Mouse (Mus musculus): ENCODE results near the gene Six3. TPM values are rescaled to one million over a fixed set of nuclear protein-coding genes. Genes with fewer than 3 reads are reported as not detected.

The Six3 gene
- polyA plus RNA-seq, 1 experiment: 2.3 TPM

GRCm38 (mm10) chr17:85623161-85624050 is 10.0 kb downstream of the Six3 start:
- Histone ChIP-seq H3K4me1 (ENCODE audit: control insufficient read depth, insufficient read depth, low read length) (no peaks in the 10 kb centered on the region), H3K27ac (ENCODE audit: insufficient read depth, low read length) (no peak overlapping the region), H3K4me3 (ENCODE audit: insufficient read depth, low read length) (no peak overlapping the region)
- TF ChIP-seq CTCF (IDR thresholded peaks at IDR 0.05; ENCODE audit: extremely low read depth, insufficient read depth, low read length) (no peak), POLR2A (IDR thresholded peaks at IDR 0.05; ENCODE audit: extremely low read depth, insufficient read depth, low read length) (no peak)

- H3K27ac ChIP-seq (ENCODE audit: insufficient read depth, low read length): no peak overlapping the region
- TF ChIP-seq CTCF (IDR thresholded peaks at IDR 0.05; ENCODE audit: extremely low read depth, insufficient read depth, low read length): no peak
- no peak for TF ChIP-seq POLR2A (IDR thresholded peaks at IDR 0.05; ENCODE audit: extremely low read depth, insufficient read depth, low read length)
- no peak overlapping the region for H3K4me3 ChIP-seq (ENCODE audit: insufficient read depth, low read length)
- H3K4me1 ChIP-seq (ENCODE audit: control insufficient read depth, insufficient read depth, low read length): no peaks in the 10 kb centered on the region
These were observed 10.6 kb downstream of the Six3 start for GRCm38 (mm10) chr17:85624051-85624420.

GRCm38 (mm10) chr17:85624981-85625940 is 11.9 kb downstream of the Six3 start:
- Histone ChIP-seq H3K4me3 (ENCODE audit: insufficient read depth, low read length) (no peak overlapping the region), H3K27ac (ENCODE audit: insufficient read depth, low read length) (no peak overlapping the region), H3K4me1 (ENCODE audit: control insufficient read depth, insufficient read depth, low read length) (no peaks in the 10 kb centered on the region)
- no peak for TF ChIP-seq CTCF (IDR thresholded peaks at IDR 0.05; ENCODE audit: extremely low read depth, insufficient read depth, low read length)
- TF ChIP-seq POLR2A (IDR thresholded peaks at IDR 0.05; ENCODE audit: extremely low read depth, insufficient read depth, low read length): no peak

- H3K4me3 ChIP-seq (ENCODE audit: insufficient read depth, low read length): no peak overlapping the region
- TF ChIP-seq POLR2A (IDR thresholded peaks at IDR 0.05; ENCODE audit: extremely low read depth, insufficient read depth, low read length) (no peak), CTCF (IDR thresholded peaks at IDR 0.05; ENCODE audit: extremely low read depth, insufficient read depth, low read length) (no peak)
- no peak overlapping the region for H3K27ac ChIP-seq (ENCODE audit: insufficient read depth, low read length)
- no peaks in the 10 kb centered on the region for H3K4me1 ChIP-seq (ENCODE audit: control insufficient read depth, insufficient read depth, low read length)
These were observed 12.9 kb downstream of the Six3 start for GRCm38 (mm10) chr17:85626091-85626860.

- H3K4me3 ChIP-seq (ENCODE audit: insufficient read depth, low read length): no peak overlapping the region
- TF ChIP-seq POLR2A (IDR thresholded peaks at IDR 0.05; ENCODE audit: extremely low read depth, insufficient read depth, low read length): no peak
- no peak for TF ChIP-seq CTCF (IDR thresholded peaks at IDR 0.05; ENCODE audit: extremely low read depth, insufficient read depth, low read length)
- H3K4me1 ChIP-seq (ENCODE audit: control insufficient read depth, insufficient read depth, low read length): no peaks in the 10 kb centered on the region
- no peak overlapping the region for H3K27ac ChIP-seq (ENCODE audit: insufficient read depth, low read length)
These were observed 14.3 kb downstream of the Six3 start for GRCm38 (mm10) chr17:85627751-85628150.

- no peaks in the 10 kb centered on the region for H3K4me1 ChIP-seq (ENCODE audit: control insufficient read depth, insufficient read depth, low read length)
- H3K4me3 ChIP-seq (ENCODE audit: insufficient read depth, low read length): no peak overlapping the region
- TF ChIP-seq CTCF (IDR thresholded peaks at IDR 0.05; ENCODE audit: extremely low read depth, insufficient read depth, low read length) (no peak), POLR2A (IDR thresholded peaks at IDR 0.05; ENCODE audit: extremely low read depth, insufficient read depth, low read length) (no peak)
- no peak overlapping the region for H3K27ac ChIP-seq (ENCODE audit: insufficient read depth, low read length)
These were observed 15.4 kb downstream of the Six3 start for GRCm38 (mm10) chr17:85628811-85629210.

- Histone ChIP-seq H3K27ac (ENCODE audit: insufficient read depth, low read length) (no peak overlapping the region), H3K4me1 (ENCODE audit: control insufficient read depth, insufficient read depth, low read length) (no peaks in the 10 kb centered on the region), H3K4me3 (ENCODE audit: insufficient read depth, low read length) (no peak overlapping the region)
- TF ChIP-seq CTCF (IDR thresholded peaks at IDR 0.05; ENCODE audit: extremely low read depth, insufficient read depth, low read length) (no peak), POLR2A (IDR thresholded peaks at IDR 0.05; ENCODE audit: extremely low read depth, insufficient read depth, low read length) (no peak)
These were observed 16.0 kb downstream of the Six3 start for GRCm38 (mm10) chr17:85629396-85629795.

GRCm38 (mm10) chr17:85630296-85631050 is 17.1 kb downstream of the Six3 start:
- Histone ChIP-seq H3K4me1 (ENCODE audit: control insufficient read depth, insufficient read depth, low read length) (no peaks in the 10 kb centered on the region), H3K4me3 (ENCODE audit: insufficient read depth, low read length) (no peak overlapping the region), H3K27ac (ENCODE audit: insufficient read depth, low read length) (no peak overlapping the region)
- TF ChIP-seq CTCF (IDR thresholded peaks at IDR 0.05; ENCODE audit: extremely low read depth, insufficient read depth, low read length) (no peak), POLR2A (IDR thresholded peaks at IDR 0.05; ENCODE audit: extremely low read depth, insufficient read depth, low read length) (no peak)
